ENCODE assay signal across 9 mouse cellular contexts in genomic region chr10:74922763-74923162, GRCm38 (mm10). TPM values are rescaled to one million over a fixed set of nuclear protein-coding genes. Genes with fewer than 3 reads are reported as not detected.
DNase-seq lines count a peak whose midpoint lies in the region; ATAC-seq and TF ChIP-seq lines count a peak whose summit lies in the region.
"Had no signal": no experiment of that assay in that cellular context is flagged by ENCODE, and none has a peak within 500 bp of the region (broad histone marks: within the 10 kb centered on the region; RNA-seq: fewer than 3 reads in every experiment).

No protein-coding gene starts in this region.

- peak; percentile 78 for ATAC-seq in frontal cortex, adult (ENCODE audit: low TSS enrichment)
- peak; percentile 54 for ATAC-seq in midbrain, embryonic 16.5 days

- no peaks in the 10 kb centered on the region for H3K36me3 ChIP-seq in midbrain, embryonic 16.5 days (ENCODE audit: control insufficient read depth, insufficient read depth, low read length)
- H3K36me3 ChIP-seq: liver, embryonic 13.5 days had no signal

- H3K4me1 ChIP-seq in bone marrow, adult 2 months (ENCODE audit: control insufficient read depth, insufficient read depth, low read length): peaks cover 1% of the 10 kb centered on the region; the same call in 1 of the 2 replicates
- peaks cover 3% of the 10 kb centered on the region; the same call in 1 of the 2 replicates for H3K4me1 ChIP-seq in midbrain, embryonic 16.5 days (ENCODE audit: control insufficient read depth, insufficient read depth, low read length)
- H3K4me1 ChIP-seq: liver, embryonic 13.5 days had no signal

- DNase-seq in ovary, postnatal 36 days (ENCODE audit: low spot score): peak; percentile 41
- no peak for DNase-seq in ovary, postnatal 14 days (ENCODE audit: low spot score)
- peak; percentile 72 to 74 for DNase-seq in layer of hippocampus, adult 8-10 months (ENCODE audit: low spot score in 2 of 2)
- DNase-seq in thymus, postnatal 4 days: peak; percentile 46
- no peak for DNase-seq in urinary bladder, adult 2 months (ENCODE audit: low spot score)
- DNase-seq: liver, embryonic 13.5 days had no signal

- no peak overlapping the region for H3K27ac ChIP-seq in bone marrow, adult 2 months (ENCODE audit: control insufficient read depth, insufficient read depth, low read depth, low read length, poor library complexity)
- H3K27ac ChIP-seq in midbrain, embryonic 16.5 days (ENCODE audit: low read length): no peak overlapping the region
- H3K27ac ChIP-seq: liver, embryonic 13.5 days had no signal

- no peaks in the 10 kb centered on the region for H3K9me3 ChIP-seq in midbrain, embryonic 16.5 days (replicated peaks; ENCODE audit: control insufficient read depth, low read length, poor library complexity, severe bottlenecking)
- H3K9me3 ChIP-seq: liver, embryonic 13.5 days had no signal

- H3K9ac ChIP-seq in midbrain, embryonic 16.5 days (ENCODE audit: low read depth, low read length): no peak overlapping the region
- H3K9ac ChIP-seq: liver, embryonic 13.5 days had no signal

- no peak overlapping the region for H3K4me2 ChIP-seq in midbrain, embryonic 16.5 days (ENCODE audit: low read length)
- H3K4me2 ChIP-seq: liver, embryonic 13.5 days had no signal

- H3K4me3 ChIP-seq in bone marrow, adult 2 months (replicated peaks; ENCODE audit: control insufficient read depth, low read depth, low read length): no peak overlapping the region
- no peak overlapping the region for H3K4me3 ChIP-seq in midbrain, embryonic 16.5 days (ENCODE audit: low read depth, low read length)
- H3K4me3 ChIP-seq: liver, embryonic 13.5 days had no signal

- WGBS in bone marrow, adult 2 months: 25% methylated on average over 6 of the region's 6 CpGs
- 60% methylated on average over 6 of the region's 6 CpGs for WGBS in midbrain, embryonic 16.5 days

- H3K27me3 ChIP-seq in midbrain, embryonic 16.5 days (ENCODE audit: control insufficient read depth, insufficient read depth, low read depth, low read length): no peaks in the 10 kb centered on the region
- H3K27me3 ChIP-seq: liver, embryonic 13.5 days had no signal

- TF ChIP-seq POLR2A in bone marrow, adult 2 months (IDR thresholded peaks at IDR 0.05; ENCODE audit: borderline replicate concordance, control insufficient read depth, low read depth, low read length): no peak

- TF ChIP-seq CTCF in bone marrow, adult 2 months (IDR thresholded peaks at IDR 0.05; ENCODE audit: control insufficient read depth, insufficient read depth, low read length): peak; percentile 48; the same call in 1 of the 2 replicates

RNA-seq across cellular contexts. Expression of gene Gnaz, which starts 44.2 kb away (rescaled TPM):
- polyA plus RNA-seq in bone marrow, adult 2 months (2011; ENCODE audit: insufficient read depth, insufficient read length, low replicate concordance, missing spikeins): 11.6 and 20.9 TPM in 2 replicates
- total RNA-seq in layer of hippocampus, adult 8-10 months (2022): 100 to 1,000 TPM in 2 of 4 experiments, 10 to 100 TPM in 2; 88.3 to 111 (median 102) TPM
- polyA plus RNA-seq in midbrain, embryonic 16.5 days (2015; fragmentation: Nextera tagmentation; extraction: Ambion mirVana): 92.6 and 103 TPM in 2 replicates
- polyA plus RNA-seq in urinary bladder, adult 2 months (2012; rRNA removed): 10.8 and 14.1 TPM in 2 replicates

Comparison
In these comparisons a context has a peak if more than half of its experiments do, and no peak if none do; other contexts are left out.
1. DNase-seq: peak in ovary, postnatal 36 days (single experiment), layer of hippocampus, adult 8-10 months (2 of 2) and thymus, postnatal 4 days (single experiment); none in ovary, postnatal 14 days (single experiment) and urinary bladder, adult 2 months (single experiment).